Mouse (Mus musculus) ES-Bruce4 (cell line): ENCODE measurements around the gene Cdh13.

Experiments used
- CTCF ChIP-seq: IDR thresholded peaks from one replicate; pipeline ENCODE4 v1.8.1; 2011; ENCODE audit warnings: low read depth, low read length
- EP300 ChIP-seq: IDR thresholded peaks from 2 replicates; pipeline ENCODE4 v1.6.1; 2011; ENCODE audit warnings: low read depth, low read length; ENCODE audit not compliant: insufficient read depth
- POLR2A ChIP-seq: IDR thresholded peaks from one replicate; pipeline ENCODE4 v1.8.1; 2011; ENCODE audit warnings: low read length; ENCODE audit not compliant: insufficient read depth

DNA sequence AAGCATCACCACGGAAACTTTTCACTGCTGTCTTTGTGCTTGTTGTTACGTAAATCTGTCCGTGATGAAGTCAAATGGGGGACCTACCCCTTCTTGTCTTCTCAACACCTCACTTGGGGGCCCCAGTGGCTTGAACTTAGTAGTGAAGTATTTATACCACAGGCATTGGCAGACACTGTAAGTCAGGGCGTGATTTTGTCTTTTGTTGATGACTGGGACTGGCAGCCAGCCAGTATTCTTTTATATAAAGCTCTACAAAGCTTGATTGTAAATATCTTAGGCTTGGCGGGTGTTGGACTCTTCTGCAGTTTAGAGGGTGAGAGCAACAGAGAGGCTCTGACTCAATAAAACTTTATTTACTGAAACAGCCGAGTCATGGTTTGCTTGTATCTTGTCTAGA lies 91.2 kb downstream of the Cdh13 start:
- TF ChIP-seq EP300 = no peak
- TF ChIP-seq POLR2A = no peak
- TF ChIP-seq CTCF = no peak
